ENCODE assay signal across 7 mouse cellular contexts in the genomic region with DNA sequence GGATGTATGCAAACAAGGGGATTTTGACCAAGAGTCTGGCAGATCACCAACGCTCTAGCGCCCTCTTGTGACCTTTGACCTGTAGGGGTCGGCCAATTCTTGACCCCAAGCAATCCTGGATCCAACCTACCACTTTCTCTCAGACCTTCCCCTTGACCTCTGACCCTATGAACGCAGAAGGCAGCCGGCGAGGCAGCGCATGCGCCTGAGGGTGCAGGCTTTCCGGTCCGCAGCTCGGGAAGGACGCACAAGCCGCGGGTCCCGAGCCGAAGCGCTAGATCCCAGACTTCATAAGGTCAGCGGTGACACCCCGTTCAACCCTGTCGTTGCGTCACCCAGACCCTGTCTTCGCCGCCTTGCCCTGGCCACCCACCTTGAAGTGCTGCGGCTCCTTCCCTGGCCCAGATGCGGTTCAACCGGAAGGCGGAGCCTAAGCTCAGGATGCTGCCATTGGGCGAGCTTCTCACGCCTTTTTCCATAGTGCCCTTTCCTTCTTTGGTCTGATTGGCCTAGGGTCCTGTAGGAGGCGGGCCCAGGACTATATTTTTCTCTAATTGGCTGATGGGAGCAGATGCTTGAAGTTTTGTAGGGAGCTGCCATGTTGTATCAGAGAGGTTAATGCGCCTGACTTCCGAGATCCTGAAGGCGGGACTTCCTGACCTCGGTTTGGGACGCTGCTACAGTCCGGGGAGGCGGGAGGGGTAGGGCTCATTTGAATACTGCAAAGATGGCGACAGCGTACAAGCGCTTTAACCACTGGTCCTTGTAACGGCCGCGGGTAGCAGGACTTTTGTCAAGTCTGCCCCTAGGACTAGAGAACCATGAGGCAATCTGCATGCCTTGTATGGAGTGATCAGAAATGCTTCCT. TPM values are rescaled to one million over a fixed set of nuclear protein-coding genes. Genes with fewer than 3 reads are reported as not detected.
DNase-seq lines count a peak whose midpoint lies in the region; ATAC-seq lines count a peak whose summit lies in the region.

A gene (minus strand): TSS at position 438 of the 868 bp plus-strand sequence.

- intact Hi-C loops in left cerebral cortex, postnatal 36 days (cut with DNase I) = loop anchor here (1.0 to 2.0 kb wide), 2 partner anchors 60 to 146 kb away; a partner anchor contains a TSS

- peak within 1 kb of the TSS; percentile 81 for H3K9ac ChIP-seq in intestine, embryonic 16.5 days (ENCODE audit: low read depth, low read length)
- peak within 1 kb of the TSS; percentile 69 for H3K9ac ChIP-seq in midbrain, embryonic 11.5 days (ENCODE audit: low read length)

- no peaks in the 10 kb centered on the region for H3K27me3 ChIP-seq in intestine, embryonic 16.5 days (replicated peaks; ENCODE audit: control insufficient read depth, insufficient read depth, low read length)
- no peaks in the 10 kb centered on the region for H3K27me3 ChIP-seq in midbrain, embryonic 11.5 days (ENCODE audit: control insufficient read depth, insufficient read depth, low read length)

- peak within 1 kb of the TSS; percentile 75 for H3K4me3 ChIP-seq in intestine, embryonic 16.5 days (ENCODE audit: low read length)
- H3K4me3 ChIP-seq in midbrain, embryonic 11.5 days (ENCODE audit: low read depth, low read length) = peak within 1 kb of the TSS; percentile 67

- peak; percentile 95 for DNase-seq in adrenal gland, adult 8-10 months
- peak; percentile 93 for DNase-seq in embryo, embryonic 9.5 days (ENCODE audit: extremely low spot score)
- peak; percentile 62 to 86 for DNase-seq in gastrocnemius, postnatal 4 days (ENCODE audit: low spot score in 2 of 2)
- DNase-seq in left cerebral cortex, postnatal 36 days (ENCODE audit: low spot score in 2 of 2) = peak; percentile 95
- DNase-seq in midbrain, embryonic 11.5 days (ENCODE audit: low spot score, missing footprints) = peak; percentile 98
- peak; percentile 98 for DNase-seq in skeletal muscle tissue, adult 2 months (ENCODE audit: low read depth, low spot score)

- H3K9me3 ChIP-seq in intestine, embryonic 16.5 days (ENCODE audit: control insufficient read depth, low read length) = no peaks in the 10 kb centered on the region
- H3K9me3 ChIP-seq in midbrain, embryonic 11.5 days (ENCODE audit: control insufficient read depth, low read length) = no peaks in the 10 kb centered on the region

- H3K27ac ChIP-seq in intestine, embryonic 16.5 days (ENCODE audit: low read length) = peak within 1 kb of the TSS; percentile 87
- peak within 1 kb of the TSS; percentile 71 for H3K27ac ChIP-seq in midbrain, embryonic 11.5 days (ENCODE audit: low read depth, low read length)

- peak; percentile 98 for ATAC-seq in intestine, embryonic 16.5 days
- peak; percentile 98 for ATAC-seq in midbrain, embryonic 11.5 days (ENCODE audit: low FRiP score)

- H3K4me1 ChIP-seq in intestine, embryonic 16.5 days (ENCODE audit: control insufficient read depth, insufficient read depth, low read length) = peaks cover 12% of the 10 kb centered on the region
- peaks cover 11% of the 10 kb centered on the region for H3K4me1 ChIP-seq in midbrain, embryonic 11.5 days (ENCODE audit: control insufficient read depth, insufficient read depth, low read length)

- WGBS in intestine, embryonic 16.5 days = under 1% methylated on average over 43 of the region's 43 CpGs
- WGBS in midbrain, embryonic 11.5 days = under 1% methylated on average over 43 of the region's 43 CpGs

- peak within 1 kb of the TSS; percentile 81 for H3K4me2 ChIP-seq in intestine, embryonic 16.5 days (ENCODE audit: low read depth, low read length)
- peak within 1 kb of the TSS; percentile 68 for H3K4me2 ChIP-seq in midbrain, embryonic 11.5 days

- peaks cover 8% of the 10 kb centered on the region; the same call in 1 of the 2 replicates for H3K36me3 ChIP-seq in intestine, embryonic 16.5 days (ENCODE audit: control insufficient read depth, insufficient read depth, low read length)
- H3K36me3 ChIP-seq in midbrain, embryonic 11.5 days (ENCODE audit: control insufficient read depth, insufficient read depth, low read length) = peaks cover 10% of the 10 kb centered on the region; the same call in 1 of the 2 replicates

RNA-seq across cellular contexts. Expression of the gene that starts here (rescaled TPM):
- 100 to 1,000 TPM; 241 to 358 (median 291) TPM for total RNA-seq in adrenal gland, adult 8-10 months (2022)
- total RNA-seq in gastrocnemius, postnatal 4 days (2021) = 100 to 1,000 TPM; 182 to 186 TPM
- 412 and 424 TPM in 2 replicates for polyA plus RNA-seq in intestine, embryonic 16.5 days (2015; fragmentation: Nextera tagmentation; extraction: Ambion mirVana)
- total RNA-seq in left cerebral cortex, postnatal 36 days (2021) = 100 to 1,000 TPM; 137 to 152 TPM
- 209 and 235 TPM in 2 replicates for polyA plus RNA-seq in midbrain, embryonic 11.5 days (2014; fragmentation: Nextera tagmentation; extraction: Ambion mirVana)

Comparison
In these comparisons a context has a peak if more than half of its experiments do, and no peak if none do; other contexts are left out.
1. Peak in every context shown above with its lines: DNase-seq, ATAC-seq, H3K4me3 ChIP-seq and H3K27ac ChIP-seq.